In the genomic region with DNA sequence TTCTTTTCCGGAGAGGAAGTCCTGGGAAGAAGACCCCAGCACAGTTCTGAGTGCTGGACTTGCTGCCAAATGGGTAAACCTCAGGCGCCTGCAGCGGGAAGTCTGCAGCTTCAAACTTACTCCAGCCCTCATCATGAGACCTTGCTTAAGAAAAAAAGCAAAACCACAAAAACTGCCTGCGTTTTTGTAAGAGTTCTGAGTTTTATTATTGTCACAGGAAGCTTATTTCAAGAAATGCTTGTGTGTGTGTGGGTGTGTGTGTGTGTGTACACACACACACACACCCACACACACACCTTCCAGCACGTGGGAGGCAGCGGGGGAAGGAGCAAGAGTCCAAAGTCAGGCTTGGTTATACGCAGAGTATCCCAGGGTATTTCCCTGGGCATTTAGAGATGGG, we compare ENCODE assay signal across 20 mouse cellular contexts. TPM values are rescaled to one million over a fixed set of nuclear protein-coding genes. Genes with fewer than 3 reads are reported as not detected.
DNase-seq lines count a peak whose midpoint lies in the region; ATAC-seq and TF ChIP-seq lines count a peak whose summit lies in the region.
"Had no signal": no experiment of that assay in that cellular context is flagged by ENCODE, and none has a peak within 500 bp of the region (broad histone marks: within the 10 kb centered on the region; RNA-seq: fewer than 3 reads in every experiment).

No protein-coding gene starts in this region.

- H3K4me3 ChIP-seq in heart, postnatal 0 days (ENCODE audit: low read depth, low read length): no peak overlapping the region
- H3K4me3 ChIP-seq in CH12.LX (replicated peaks in 1 of 3; ENCODE audit: low read depth in 2 of 3, low read length in 2 of 3, poor library complexity in 1 of 3): peak overlapping the region in 1 of 3 experiments; percentile 32
- no peak overlapping the region for H3K4me3 ChIP-seq in small intestine, adult 2 months (ENCODE audit: low read depth, low read length)
- H3K4me3 ChIP-seq in hindbrain, embryonic 14.5 days (replicated peaks; ENCODE audit: low read length): no peak overlapping the region
- H3K4me3 ChIP-seq: embryonic facial prominence, embryonic 13.5 days; heart, embryonic 10.5 days; hindbrain, embryonic 13.5 days; lung, embryonic 15.5 days had no signal

- 71% methylated on average over 7 of the region's 7 CpGs for WGBS in heart, postnatal 0 days
- 56% methylated on average over 7 of the region's 7 CpGs for WGBS in small intestine, adult 2 months
- 82% methylated on average over 7 of the region's 7 CpGs for WGBS in hindbrain, embryonic 14.5 days

- TF ChIP-seq CTCF in heart, postnatal 0 days (IDR thresholded peaks at IDR 0.05; ENCODE audit: low read depth): no peak
- TF ChIP-seq CTCF in CH12.LX (conservative IDR thresholded peaks at IDR 0.05 in 1 of 2, IDR thresholded peaks at IDR 0.05 in 1 of 2; ENCODE audit: low read depth in 2 of 2, low read length in 2 of 2): no peak
- TF ChIP-seq CTCF in small intestine, adult 2 months (IDR thresholded peaks at IDR 0.05; ENCODE audit: extremely low read depth, insufficient read length, insufficient replicate concordance, low read depth, low read length): no peak

- no peaks in the 10 kb centered on the region for H3K4me1 ChIP-seq in heart, postnatal 0 days (ENCODE audit: control insufficient read depth, insufficient read depth)
- H3K4me1 ChIP-seq in CH12.LX (ENCODE audit: control insufficient read depth in 1 of 2, insufficient read depth in 2 of 2): peaks cover 24 to 64% of the 10 kb centered on the region in 2 experiments
- H3K4me1 ChIP-seq in small intestine, adult 2 months (ENCODE audit: control insufficient read depth, insufficient read depth, insufficient read length, low read length): peaks cover 6% of the 10 kb centered on the region
- H3K4me1 ChIP-seq in hindbrain, embryonic 14.5 days (replicated peaks; ENCODE audit: control insufficient read depth, insufficient read depth, low read length): peaks cover 2% of the 10 kb centered on the region; the same call in 1 of the 2 replicates
- H3K4me1 ChIP-seq: embryonic facial prominence, embryonic 13.5 days had no signal

- no peaks in the 10 kb centered on the region; the same call in 1 of the 2 replicates for H3K79me2 ChIP-seq in CH12.LX (replicated peaks; ENCODE audit: control insufficient read depth, extremely low read depth, insufficient read depth, poor library complexity, severe bottlenecking)

- 0 out of 2 replicates have a peak overlapping the region, but pooled peaks have one; percentile 34 for H3K27ac ChIP-seq in heart, postnatal 0 days (ENCODE audit: low read depth)
- peak overlapping the region; percentile 63 for H3K27ac ChIP-seq in CH12.LX (ENCODE audit: insufficient read depth, low read depth)
- 0 out of 2 replicates have a peak overlapping the region, but pooled peaks have one; percentile 7 for H3K27ac ChIP-seq in small intestine, adult 2 months (ENCODE audit: insufficient read depth, low read depth, low read length)
- no peak overlapping the region for H3K27ac ChIP-seq in hindbrain, embryonic 14.5 days
- H3K27ac ChIP-seq: embryonic facial prominence, embryonic 13.5 days; heart, embryonic 10.5 days; hindbrain, embryonic 13.5 days; liver, embryonic 14.5 days; lung, embryonic 15.5 days had no signal

- H3K9me3 ChIP-seq in heart, postnatal 0 days (replicated peaks; ENCODE audit: control insufficient read depth, low read length): no peaks in the 10 kb centered on the region
- H3K9me3 ChIP-seq in CH12.LX (replicated peaks; ENCODE audit: low read length): no peaks in the 10 kb centered on the region
- H3K9me3 ChIP-seq in hindbrain, embryonic 14.5 days (ENCODE audit: control insufficient read depth, low read length): no peaks in the 10 kb centered on the region
- H3K9me3 ChIP-seq: embryonic facial prominence, embryonic 13.5 days; heart, embryonic 10.5 days; hindbrain, embryonic 13.5 days; lung, embryonic 15.5 days had no signal

- no peak for TF ChIP-seq RAD21 in CH12.LX (IDR thresholded peaks at IDR 0.05; ENCODE audit: low read depth, low read length)

- intact Hi-C loops in heart, postnatal 25 days (cut with DNase I): no loop called here

- TF ChIP-seq POLR2A in CH12.LX (IDR thresholded peaks at IDR 0.05; ENCODE audit: low read depth, low read length): no peak
- TF ChIP-seq POLR2A in small intestine, adult 2 months (IDR thresholded peaks at IDR 0.05; ENCODE audit: low read depth, low read length): no peak

- dilution Hi-C loops in CH12.LX (cut with MboI; ENCODE audit: extremely low pct_ligation_motif_present, extremely low pct_unique_long_range_greater_than_20kb, low sequenced_read_pairs): no loop called here

- no peak for DNase-seq in heart, postnatal 0 days (ENCODE audit: low spot score)
- DNase-seq in heart, postnatal 25 days (ENCODE audit: low spot score): no peak
- no peak for DNase-seq in CH12.LX (ENCODE audit: extremely low read depth)
- DNase-seq in hindbrain, embryonic 14.5 days (ENCODE audit: low spot score): no peak
- no peak for DNase-seq in layer of hippocampus, adult 8-10 months (ENCODE audit: low spot score in 2 of 2)
- DNase-seq in lung, postnatal 25 days (ENCODE audit: low spot score): no peak
- DNase-seq: adrenal gland, postnatal 10 days; cerebellum, adult 11 months; cerebellum, postnatal 14 days; heart, postnatal 10 days; layer of hippocampus, postnatal 36 days had no signal

- in situ Hi-C loops in CH12.LX (cut with MboI; ENCODE audit: low pct_ligation_motif_present, low pct_unique_long_range_greater_than_20kb, low sequenced_read_pairs): loop anchor here (5.0 to 10.0 kb wide), 2 partner anchors 34 to 113 kb away; a partner anchor contains a TSS

- H3K36me3 ChIP-seq in heart, postnatal 0 days (replicated peaks; ENCODE audit: control insufficient read depth, insufficient read depth, low read length): peaks cover 71% of the 10 kb centered on the region
- peaks cover 23 to 45% of the 10 kb centered on the region in 2 experiments for H3K36me3 ChIP-seq in CH12.LX (replicated peaks in 1 of 2; ENCODE audit: control insufficient read depth in 1 of 2, insufficient read depth in 1 of 2, low read length in 1 of 2)
- peaks cover 3% of the 10 kb centered on the region; the same call in 1 of the 2 replicates for H3K36me3 ChIP-seq in small intestine, adult 2 months (ENCODE audit: control insufficient read depth, insufficient read depth, low read length)
- no peaks in the 10 kb centered on the region for H3K36me3 ChIP-seq in hindbrain, embryonic 14.5 days (replicated peaks; ENCODE audit: control insufficient read depth, insufficient read depth)
- H3K36me3 ChIP-seq: hindbrain, embryonic 13.5 days; lung, embryonic 15.5 days had no signal

- TF ChIP-seq EP300 in heart, postnatal 0 days (IDR thresholded peaks at IDR 0.05; ENCODE audit: low read depth): no peak
- no peak for TF ChIP-seq EP300 in CH12.LX (IDR thresholded peaks at IDR 0.05; ENCODE audit: low read length)

- H3K27me3 ChIP-seq in heart, postnatal 0 days (ENCODE audit: control insufficient read depth, insufficient read depth, low read length): no peaks in the 10 kb centered on the region
- no peaks in the 10 kb centered on the region for H3K27me3 ChIP-seq in CH12.LX (replicated peaks)
- no peaks in the 10 kb centered on the region for H3K27me3 ChIP-seq in small intestine, adult 2 months (ENCODE audit: control insufficient read depth, insufficient read depth, low read length)
- H3K27me3 ChIP-seq in hindbrain, embryonic 14.5 days (ENCODE audit: control insufficient read depth, insufficient read depth, low read length): no peaks in the 10 kb centered on the region
- H3K27me3 ChIP-seq: embryonic facial prominence, embryonic 13.5 days; lung, embryonic 15.5 days had no signal

- no peak overlapping the region for H3K9ac ChIP-seq in heart, postnatal 0 days (replicated peaks; ENCODE audit: low read depth, low read length)
- H3K9ac ChIP-seq in CH12.LX (ENCODE audit: insufficient read depth, low read depth): no peak overlapping the region
- no peak overlapping the region for H3K9ac ChIP-seq in hindbrain, embryonic 14.5 days
- H3K9ac ChIP-seq: embryonic facial prominence, embryonic 13.5 days; hindbrain, embryonic 13.5 days; liver, embryonic 14.5 days; lung, embryonic 15.5 days had no signal

- no peak overlapping the region for H3K4me2 ChIP-seq in heart, postnatal 0 days (ENCODE audit: low read depth, low read length)
- peak overlapping the region; percentile 18; the same call in 1 of the 2 replicates for H3K4me2 ChIP-seq in CH12.LX (ENCODE audit: insufficient read depth, low read depth, poor library complexity, severe bottlenecking)
- no peak overlapping the region for H3K4me2 ChIP-seq in hindbrain, embryonic 14.5 days (replicated peaks)
- H3K4me2 ChIP-seq: embryonic facial prominence, embryonic 13.5 days; hindbrain, embryonic 13.5 days; lung, embryonic 15.5 days had no signal

- ATAC-seq in heart, postnatal 0 days (ENCODE audit: insufficient read depth, low read depth): no peak
- peak; percentile 29 to 40; a peak in 1 of 4 replicates for ATAC-seq in hematopoietic stem cell, adult 5-6 weeks (replicated peaks in 1 of 2; ENCODE audit: insufficient read depth in 1 of 2, low FRiP score in 2 of 2, low TSS enrichment in 1 of 2, low read depth in 1 of 2, poor library complexity in 2 of 2, severe bottlenecking in 2 of 2)
- no peak for ATAC-seq in hindbrain, embryonic 14.5 days (ENCODE audit: low FRiP score)
- ATAC-seq: forebrain, embryonic 14.5 days; intestine, postnatal 0 days had no signal

RNA-seq across cellular contexts. Expression of a gene that starts 23.4 kb away (rescaled TPM):
- total RNA-seq in heart, postnatal 0 days (2014; rRNA removed; ENCODE audit: low replicate concordance): 145 and 181 TPM in 2 replicates
- 85.7 and 89.6 TPM in 2 replicates for polyA plus RNA-seq in heart, postnatal 0 days (2015; fragmentation: Nextera tagmentation; extraction: Ambion mirVana)
- 10 to 100 TPM; 14.0 to 14.1 TPM for total RNA-seq in heart, postnatal 25 days (2021)
- total RNA-seq in CH12.LX (2012; rRNA removed) (73.1 and 80.8 TPM in 2 replicates), CH12.LX (2014; rRNA removed) (37.6 and 46.0 TPM in 2 replicates)
- 38.2 and 45.5 TPM in 2 replicates for polyA plus RNA-seq in CH12.LX (2012; ENCODE audit: insufficient read length, low read depth)
- 461 and 641 TPM in 2 replicates for total RNA-seq in hematopoietic stem cell, adult 5-6 weeks (2017)
- 70.4 and 97.3 TPM in 2 replicates for polyA plus RNA-seq in small intestine, adult 2 months (2012; rRNA removed)
- 11.9 and 13.7 TPM in 2 replicates for polyA plus RNA-seq in hindbrain, embryonic 14.5 days (2014; fragmentation: Nextera tagmentation; extraction: Ambion mirVana)
- 1 to 10 TPM; 3.4 to 7.4 (median 5.3) TPM for total RNA-seq in layer of hippocampus, adult 8-10 months (2022)

RNA-seq across cellular contexts. Expression of a gene that starts 27.4 kb away (rescaled TPM):
- total RNA-seq in heart, postnatal 0 days (2014; rRNA removed; ENCODE audit: low replicate concordance): 22.8 and 30.1 TPM in 2 replicates
- 29.9 and 33.8 TPM in 2 replicates for polyA plus RNA-seq in heart, postnatal 0 days (2015; fragmentation: Nextera tagmentation; extraction: Ambion mirVana)
- total RNA-seq in heart, postnatal 25 days (2021): 10 to 100 TPM; 23.4 to 27.2 TPM
- total RNA-seq in CH12.LX (2012; rRNA removed) (30.1 and 31.9 TPM in 2 replicates), CH12.LX (2014; rRNA removed) (39.2 and 39.5 TPM in 2 replicates)
- polyA plus RNA-seq in CH12.LX (2012; ENCODE audit: insufficient read length, low read depth): 38.0 and 38.5 TPM in 2 replicates
- 66.4 and 85.0 TPM in 2 replicates for total RNA-seq in hematopoietic stem cell, adult 5-6 weeks (2017)
- 26.6 and 46.1 TPM in 2 replicates for polyA plus RNA-seq in small intestine, adult 2 months (2012; rRNA removed)
- 21.2 and 21.8 TPM in 2 replicates for polyA plus RNA-seq in hindbrain, embryonic 14.5 days (2014; fragmentation: Nextera tagmentation; extraction: Ambion mirVana)
- total RNA-seq in layer of hippocampus, adult 8-10 months (2022): 10 to 100 TPM; 19.3 to 33.9 (median 25.7) TPM

Comparison
In these comparisons a context has a peak if more than half of its experiments do, and no peak if none do; other contexts are left out.
1. ATAC-seq: peak in hematopoietic stem cell, adult 5-6 weeks (2 of 2); none in heart, postnatal 0 days (single experiment) and hindbrain, embryonic 14.5 days (single experiment).